Mouse (Mus musculus) neural tube, embryonic 11.5 days (tissue): ENCODE data around the gene Pafah1b2. TPM values are rescaled to one million over a fixed set of nuclear protein-coding genes. Genes with fewer than 3 reads are reported as not detected.

Experiments used
- microRNA-seq: library from miRNA; unstranded; fragments of <30 nt; microRNA quantifications from one replicate; pipeline ENCODE4, GENCODE M21; 2016
- polyA plus RNA-seq: library from polyadenylated mRNA; unstranded; fragments of >200 nt; fragmentation: Nextera tagmentation; extraction: Ambion mirVana; gene quantifications from 2 replicates; pipeline ENCODE4 v1.2.1, GENCODE M21; 2014

Gene Pafah1b2
- polyA plus RNA-seq, 1 experiment from 2014 or later = 283 TPM

Small RNA genes within 50 kb of the gene (microRNA-seq; reads per million reads assigned to microRNA genes)
- gene Mir7087 = not detected

Other genes with a start within 250 kb of the Pafah1b2 start
- 14.0 and 19.7 TPM in 2 replicates for gene Cep164, start 184.0 kb downstream of the Pafah1b2 start, polyA plus RNA-seq
- 30.6 and 32.2 TPM in 2 replicates for gene Bace1, start 174.1 kb downstream of the Pafah1b2 start, polyA plus RNA-seq
- 17.6 and 18.1 TPM in 2 replicates for gene Pcsk7, start 106.2 kb downstream of the Pafah1b2 start, polyA plus RNA-seq
- 71.6 and 76.3 TPM in 2 replicates for gene Rnf214, start 105.8 kb downstream of the Pafah1b2 start, polyA plus RNA-seq
- 13.5 and 19.2 TPM in 2 replicates for gene Tagln, start 76.6 kb downstream of the Pafah1b2 start, polyA plus RNA-seq
- 28.7 and 34.7 TPM in 2 replicates for gene Sidt2, start 57.4 kb downstream of the Pafah1b2 start, polyA plus RNA-seq
- 10.5 and 10.8 TPM in 2 replicates for gene Sik3, start 130 bp upstream of the Pafah1b2 start, polyA plus RNA-seq
- gene Apoa1, start 215.9 kb upstream of the Pafah1b2 start, polyA plus RNA-seq = 1.4 and 2.1 TPM in 2 replicates
- not detected in 2 replicates for gene Apoc3, start 222.9 kb upstream of the Pafah1b2 start, polyA plus RNA-seq
- gene Apoa4, start 228.0 kb upstream of the Pafah1b2 start, polyA plus RNA-seq = not detected in 2 replicates